Mouse (Mus musculus) small intestine, adult 2 months (tissue): Measurements from ENCODE around the gene Sema4f.
A peak's percentile ranks its signal among the peaks of the same experiment; 100 is the strongest.

Experiments used
- CTCF ChIP-seq: fragments of 200-500 bp; IDR thresholded peaks from 2 replicates; pipeline ENCODE4 v1.5.1; 2012; ENCODE audit warnings: low read depth, mild to moderate bottlenecking, control low read depth, inconsistent platforms, low read length, moderate library complexity, mixed read lengths; ENCODE audit not compliant: insufficient replicate concordance, insufficient read length; ENCODE audit errors: extremely low read depth
- POLR2A ChIP-seq: fragments of 200-500 bp; IDR thresholded peaks from 2 replicates; pipeline ENCODE4 v1.6.1; 2012; ENCODE audit warnings: low read depth, mild to moderate bottlenecking, control low read depth, inconsistent platforms, low read length, moderate library complexity

DNA sequence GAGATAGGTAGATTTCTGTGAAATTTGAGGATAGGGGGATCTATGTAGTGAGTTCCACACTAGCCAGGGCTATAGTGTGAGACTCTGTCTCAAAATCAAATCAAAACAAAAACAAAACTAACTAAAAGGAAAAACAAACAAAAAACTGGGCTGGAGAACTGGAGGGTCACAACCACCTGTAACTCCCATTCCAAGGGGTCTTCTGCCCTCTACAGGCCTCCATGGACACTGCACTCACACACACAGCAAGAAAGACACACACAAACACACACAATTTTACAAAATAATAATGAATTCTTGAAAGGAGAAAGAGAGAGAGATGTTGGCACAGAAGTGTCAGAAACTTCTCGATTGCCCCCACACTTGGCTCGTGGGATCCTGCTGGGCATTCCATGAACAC is 47.0 kb downstream of the Sema4f start:
- TF ChIP-seq POLR2A (no peak), CTCF (peak; percentile 62; the same call in 1 of the 2 replicates)
